Mouse (Mus musculus) ES-E14 (cell line): ENCODE measurements around the gene Fbln1.

ENCODE experiments used
- CHD2 ChIP-seq: IDR thresholded peaks from 2 replicates; pipeline ENCODE4 v1.6.1; 2014; ENCODE audit warnings: mild to moderate bottlenecking, low read depth, low read length, inconsistent platforms
- HCFC1 ChIP-seq: IDR thresholded peaks from 2 replicates; pipeline ENCODE4 v1.6.1; 2012; ENCODE audit warnings: low read length, inconsistent platforms, borderline replicate concordance; ENCODE audit not compliant: insufficient read depth
- ZNF384 ChIP-seq: IDR thresholded peaks from 2 replicates; pipeline ENCODE4 v1.6.1; 2012; ENCODE audit warnings: low read depth, low read length, inconsistent platforms

DNA sequence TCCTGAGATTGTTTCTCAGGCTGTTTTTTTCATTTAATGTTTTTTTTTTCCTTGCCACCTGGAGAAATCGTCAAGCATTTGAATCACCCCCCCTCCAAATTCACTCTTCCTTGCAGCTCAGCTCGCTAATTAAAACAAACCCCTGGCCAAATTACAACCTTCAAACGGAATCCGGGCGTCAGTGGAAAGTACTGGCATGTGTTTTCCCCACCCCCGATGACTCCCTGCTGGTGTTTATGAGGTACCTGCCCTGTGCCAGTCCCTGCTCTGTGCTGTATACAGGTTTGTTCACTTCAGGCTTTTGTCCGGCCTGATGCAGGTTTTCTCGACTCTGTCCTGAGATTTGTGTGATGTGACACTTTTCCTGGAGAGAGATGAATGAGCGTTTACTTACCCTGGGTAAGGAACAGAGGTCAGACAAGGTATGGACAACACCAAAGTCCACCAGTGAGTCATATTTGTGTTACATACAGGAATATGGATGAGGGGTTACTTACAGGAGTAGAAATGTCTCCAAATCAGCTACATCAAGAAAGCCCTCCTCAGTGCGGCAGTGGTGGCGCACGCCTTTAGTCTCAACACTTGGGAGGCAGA is 38.6 kb upstream of the Fbln1 start:
- TF ChIP-seq CHD2 (no peak), HCFC1 (no peak), ZNF384 (no peak)
